Mouse (Mus musculus): ENCODE measurements around the gene Klhdc7a.

Klhdc7a gene

DNA sequence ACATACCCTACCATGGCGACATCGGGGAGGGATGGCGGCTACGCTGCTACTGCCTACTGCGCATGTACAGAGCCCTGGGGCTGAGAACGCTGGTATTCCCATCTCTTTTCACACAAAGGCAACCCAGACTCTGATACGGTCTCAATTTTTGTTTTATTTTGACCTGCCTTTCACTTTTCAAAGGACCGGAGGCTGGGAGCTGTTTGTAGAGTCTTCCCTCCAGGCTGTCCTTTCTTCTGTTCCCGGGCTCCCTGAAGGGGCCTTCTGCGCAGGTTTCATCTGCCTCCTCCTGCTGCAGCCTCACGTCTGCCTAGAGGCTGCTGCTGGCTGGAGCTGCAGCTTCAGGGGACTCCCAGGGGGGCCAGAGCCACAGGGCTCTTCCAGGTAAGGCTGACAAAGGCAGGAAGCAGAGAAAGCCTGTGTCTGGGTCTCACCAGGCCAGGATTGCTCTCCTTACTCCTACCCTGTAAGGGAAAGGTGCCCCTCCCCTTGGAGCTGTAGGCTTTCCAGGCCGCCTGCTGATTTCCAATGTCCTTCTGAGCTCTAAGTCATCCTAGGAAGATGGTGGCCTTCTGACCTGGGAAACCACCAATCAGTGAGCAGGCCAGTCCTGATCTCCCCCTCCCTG is 7.6 kb downstream of the Klhdc7a start:
- no peak for DNase-seq (ENCODE audit: low read depth)

DNA sequence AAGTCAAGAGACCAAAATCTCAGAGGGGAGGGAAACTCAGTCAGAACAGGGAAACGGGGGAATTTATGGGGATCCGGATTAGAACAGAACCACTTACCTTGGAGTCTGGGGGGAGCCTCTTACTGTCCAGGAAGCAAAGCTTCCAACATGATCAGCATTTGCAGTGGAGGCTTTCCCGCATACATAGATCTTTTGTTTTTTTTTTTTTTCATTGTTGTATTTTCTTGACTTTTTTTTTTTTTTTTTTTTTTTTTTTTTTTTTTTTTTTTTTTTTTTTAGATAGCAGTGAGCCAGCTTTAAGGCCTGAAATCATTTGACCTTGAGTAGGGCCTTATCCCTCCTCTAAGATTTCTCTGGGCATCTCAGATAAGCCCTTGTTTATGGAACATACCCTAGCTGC is 8.6 kb downstream of the Klhdc7a start:
- DNase-seq (ENCODE audit: low read depth) = no peak

DNA sequence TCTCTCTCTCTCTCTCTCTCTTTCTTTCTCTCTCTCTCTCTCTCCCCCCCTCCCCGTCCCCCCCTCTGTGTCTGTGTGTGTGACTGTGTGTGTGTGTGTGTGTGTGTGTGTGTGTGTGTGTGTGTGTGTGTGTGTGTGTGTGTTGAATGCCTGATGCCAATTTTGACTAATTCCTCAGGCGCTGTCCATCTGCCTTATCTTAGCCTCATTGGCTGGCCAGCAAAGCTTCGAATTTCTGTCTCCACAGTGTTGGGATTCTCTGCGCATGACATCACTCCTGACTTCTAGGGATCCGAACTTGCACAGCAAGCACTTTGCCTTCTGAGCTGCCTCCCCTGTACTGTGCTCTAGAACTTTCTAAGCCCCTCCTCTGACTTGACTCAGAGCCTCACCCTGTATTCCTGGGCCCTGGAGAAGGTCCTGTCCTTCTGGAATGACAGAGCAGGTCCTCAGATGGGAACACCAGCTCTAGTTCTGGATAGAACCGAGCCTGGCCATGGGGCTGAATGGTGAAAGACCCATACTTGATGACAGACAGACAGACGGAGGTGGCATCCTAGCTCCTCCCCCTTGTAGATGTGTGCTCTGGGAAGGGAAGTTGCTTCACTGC is 16.8 kb downstream of the Klhdc7a start:
- no peak for DNase-seq (ENCODE audit: low read depth)

GRCm38 (mm10) chr4:139950431-139950848 is 17.4 kb downstream of the Klhdc7a start:
- DNase-seq (ENCODE audit: low read depth) = no peak

GRCm38 (mm10) chr4:139948591-139948990 is 19.2 kb downstream of the Klhdc7a start:
- DNase-seq (ENCODE audit: low read depth) = no peak

DNA sequence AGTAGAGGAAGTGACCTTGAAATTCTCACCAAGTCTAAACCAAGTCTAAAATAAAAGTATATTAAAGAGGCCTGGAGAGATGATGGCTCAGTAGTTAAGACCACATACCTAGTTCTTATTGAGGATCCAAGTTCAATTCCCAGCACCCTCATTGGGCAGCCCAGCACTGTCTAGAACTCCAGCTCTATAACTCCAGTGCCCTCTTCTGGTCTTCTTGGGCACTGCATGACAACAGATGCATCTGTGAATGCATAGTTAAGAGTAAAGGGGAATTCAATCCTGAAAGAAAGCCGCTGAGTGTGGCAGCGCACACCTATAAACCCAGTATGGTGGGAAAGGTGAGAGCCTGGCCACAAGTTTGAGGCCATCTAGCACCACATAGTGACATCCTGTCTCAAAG is 20.5 kb downstream of the Klhdc7a start:
- no peak for DNase-seq (ENCODE audit: low read depth)

DNA sequence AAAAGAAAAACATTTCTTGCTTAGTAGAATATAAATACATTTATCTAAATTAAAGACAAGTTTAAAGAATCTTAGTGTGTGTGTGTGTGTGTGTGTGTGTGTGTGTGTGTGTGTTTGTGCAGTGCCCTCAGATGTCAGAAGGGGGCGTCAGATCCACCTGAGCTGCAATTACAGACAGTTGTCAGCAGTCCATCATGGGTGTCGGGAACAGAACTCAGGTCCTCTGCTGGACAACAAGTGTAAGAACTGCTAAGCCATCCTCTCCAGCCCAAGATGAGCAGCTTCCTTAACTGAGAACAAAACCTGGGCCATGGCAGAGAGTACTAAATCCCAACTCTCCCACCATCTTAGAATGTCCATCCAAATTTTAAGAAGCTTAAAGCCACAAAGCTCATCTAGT is 26.0 kb downstream of the Klhdc7a start:
- no peak for DNase-seq (ENCODE audit: low read depth)

DNA sequence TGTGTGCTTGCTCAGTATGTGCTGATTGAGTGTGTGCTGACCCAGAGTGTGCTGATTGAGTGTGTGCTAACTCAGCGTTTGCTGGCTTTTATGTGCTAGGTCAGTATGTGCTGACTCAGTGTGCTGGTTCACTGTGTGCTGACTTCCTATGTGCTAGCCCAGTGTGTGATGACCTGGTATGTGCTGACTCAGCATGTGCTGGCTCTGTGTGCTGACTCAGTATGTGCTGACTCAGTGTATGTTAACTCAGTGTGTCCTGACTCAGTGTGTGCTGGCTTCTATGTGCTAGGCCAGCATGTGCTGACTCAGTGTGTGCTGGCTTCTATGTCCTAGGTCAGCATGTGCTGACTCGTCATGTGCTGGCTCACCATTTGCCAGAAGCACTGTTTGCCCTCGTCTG is 32.3 kb downstream of the Klhdc7a start:
- no peak for DNase-seq (ENCODE audit: low read depth)

DNA sequence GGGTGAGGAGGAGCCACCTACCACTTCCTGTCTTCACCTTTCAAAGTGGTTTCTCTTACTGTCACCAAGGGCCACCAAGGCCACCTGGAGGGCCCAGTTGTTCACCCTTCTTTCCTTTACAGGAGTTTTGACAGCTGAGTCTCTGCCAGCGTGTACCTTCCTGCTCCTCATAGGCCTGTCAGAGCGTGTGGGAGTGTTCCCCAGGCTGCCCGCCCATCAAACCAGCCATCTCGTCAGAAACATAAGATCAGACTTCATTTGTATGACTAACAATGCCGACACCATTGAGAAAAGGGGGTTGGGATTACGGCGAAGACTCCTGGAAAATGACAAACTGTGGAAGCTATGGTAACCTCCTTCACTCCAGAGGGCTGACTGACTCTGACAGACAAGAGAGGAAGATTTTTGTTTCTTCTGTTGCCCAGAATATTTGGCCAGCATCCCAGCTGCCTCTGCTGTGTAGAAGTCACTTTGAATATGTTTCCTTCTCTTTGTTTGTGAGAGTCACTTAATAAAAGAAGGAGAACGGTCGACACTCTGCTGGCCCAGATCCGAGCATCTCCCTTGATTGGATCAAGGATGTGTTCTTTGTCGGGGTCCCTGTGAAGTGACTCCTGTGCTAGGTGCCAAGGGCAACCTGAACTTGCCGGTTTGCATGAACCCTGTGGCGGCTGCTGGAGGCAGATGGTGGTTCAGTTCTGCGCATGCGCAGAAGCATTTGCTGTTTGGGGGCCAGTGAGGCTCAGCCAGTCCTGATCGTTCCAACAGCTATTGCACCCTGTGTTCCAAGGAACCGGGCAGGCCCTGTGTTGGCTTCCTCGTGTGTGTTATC is 34.6 kb downstream of the Klhdc7a start:
- DNase-seq (ENCODE audit: low read depth) = no peak

GRCm38 (mm10) chr4:139931790-139932510 is 35.9 kb downstream of the Klhdc7a start:
- DNase-seq (ENCODE audit: low read depth) = no peak

DNA sequence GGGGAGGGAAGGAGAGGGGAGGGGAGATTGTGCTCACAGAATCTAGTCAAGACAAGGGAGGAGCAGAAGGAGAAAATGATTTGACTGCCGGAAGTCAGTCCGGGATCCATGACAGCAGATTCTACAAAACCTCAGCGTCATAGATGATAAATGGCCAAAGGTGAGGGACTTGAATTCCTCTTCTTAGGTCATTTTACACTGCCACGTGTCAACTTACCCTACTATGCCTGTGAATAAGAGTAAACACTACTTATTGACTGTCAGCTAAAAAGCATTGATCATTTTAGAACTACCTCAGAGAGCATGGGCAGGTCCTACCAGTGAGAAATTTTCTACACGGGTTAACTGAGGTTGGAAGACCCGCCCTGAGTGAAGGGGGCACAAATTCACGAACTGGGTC is 36.9 kb downstream of the Klhdc7a start:
- no peak for DNase-seq (ENCODE audit: low read depth)

DNA sequence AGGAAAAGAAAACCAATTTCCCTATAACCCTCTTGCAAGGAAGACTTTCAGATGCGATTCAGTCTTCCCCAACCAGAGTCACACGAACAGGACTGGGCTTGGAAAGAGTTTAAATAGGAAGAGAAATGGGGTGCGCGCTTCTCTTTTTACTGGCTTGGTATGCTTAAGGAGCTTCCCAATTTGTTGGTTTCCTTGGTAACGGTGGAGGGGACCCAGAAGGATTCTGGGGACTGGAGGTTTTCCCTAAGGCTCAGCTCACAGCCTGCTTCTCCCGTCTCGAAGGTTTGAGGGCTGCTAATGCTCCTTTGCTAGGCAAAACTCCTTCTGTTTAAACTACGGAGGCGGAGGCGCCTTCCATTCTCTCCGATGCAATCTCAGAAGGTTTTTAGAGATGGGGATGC is 41.7 kb downstream of the Klhdc7a start:
- DNase-seq (ENCODE audit: low read depth) = no peak

GRCm38 (mm10) chr4:139925275-139926160 is 42.3 kb downstream of the Klhdc7a start:
- no peak for DNase-seq (ENCODE audit: low read depth)

- DNase-seq (ENCODE audit: low read depth) = no peak
Measured at GRCm38 (mm10) chr4:139916731-139917130, 51.1 kb downstream of the Klhdc7a start.

Measured in c-Kit-positive CD71-positive TER-119-negative erythroid progenitor cells, embryonic 14.5 days (primary cell).